Comparison of ENCODE assay signal across 19 mouse cellular contexts in genomic region chr8:8704813-8705212, GRCm38 (mm10).
"Had no signal": no experiment of that assay in that cellular context is flagged by ENCODE, and none has a peak within 500 bp of the region (broad histone marks: within the 10 kb centered on the region; RNA-seq: fewer than 3 reads in every experiment).

No protein-coding gene starts in this region.

- H3K4me2 ChIP-seq: limb, embryonic 13.5 days; liver, embryonic 12.5 days; liver, embryonic 15.5 days; midbrain, embryonic 11.5 days; neural tube, embryonic 12.5 days; stomach, embryonic 15.5 days had no signal

- H3K27ac ChIP-seq: limb, embryonic 10.5 days; limb, embryonic 13.5 days; liver, embryonic 12.5 days; liver, embryonic 15.5 days; macrophage; neural tube, embryonic 12.5 days; stomach, embryonic 15.5 days had no signal

- H3K4me1 ChIP-seq: limb, embryonic 10.5 days; limb, embryonic 13.5 days; liver, embryonic 12.5 days; liver, embryonic 15.5 days; neural tube, embryonic 12.5 days; stomach, embryonic 15.5 days had no signal

- H3K4me3 ChIP-seq: limb, embryonic 10.5 days; limb, embryonic 13.5 days; liver, embryonic 12.5 days; liver, embryonic 15.5 days; neural tube, embryonic 12.5 days; stomach, embryonic 15.5 days had no signal

- DNase-seq: kidney, adult 18-20 months; kidney, adult 9 months; kidney, postnatal 36 days; liver; lung, adult 18-20 months; lung, postnatal 14 days; midbrain, embryonic 14.5 days; retina, postnatal 1 day; right cerebral cortex, postnatal 25 days; spleen, adult 18-20 months; thymus, postnatal 25 days had no signal

- ATAC-seq: liver, embryonic 12.5 days had no signal

- H3K27me3 ChIP-seq: limb, embryonic 13.5 days; liver, embryonic 12.5 days; liver, embryonic 15.5 days; neural tube, embryonic 12.5 days; stomach, embryonic 15.5 days had no signal

- H3K9me3 ChIP-seq: limb, embryonic 10.5 days; limb, embryonic 13.5 days; liver, embryonic 12.5 days; liver, embryonic 15.5 days; neural tube, embryonic 12.5 days; stomach, embryonic 15.5 days had no signal

- H3K36me3 ChIP-seq: limb, embryonic 10.5 days; limb, embryonic 13.5 days; liver, embryonic 12.5 days; liver, embryonic 15.5 days; neural tube, embryonic 12.5 days; stomach, embryonic 15.5 days had no signal

- H3K9ac ChIP-seq: limb, embryonic 13.5 days; liver, embryonic 12.5 days; liver, embryonic 15.5 days; neural tube, embryonic 12.5 days; stomach, embryonic 15.5 days had no signal
